Mouse (Mus musculus): ENCODE measurements at regions not wholly inside any gene's neighbourhood (a gene's known extent, or its start where the extent isn't known, plus 50 kb on each side); places are given as distances from the start of the nearest gene placed in this dataset.

GRCm38 (mm10) chr1:38739018-38739417 is 74.3 kb upstream of the Aff3 start:
- no peak for DNase-seq

GRCm38 (mm10) chr1:38735768-38736167 is 71.0 kb upstream of the Aff3 start:
- DNase-seq = peak; percentile 29

GRCm38 (mm10) chr1:38733201-38733600 is 68.4 kb upstream of the Aff3 start:
- DNase-seq = no peak

GRCm38 (mm10) chr1:38729977-38730782 is 65.4 kb upstream of the Aff3 start:
- DNase-seq = no peak

- no peak for DNase-seq
These were observed 61.0 kb upstream of the Aff3 start for GRCm38 (mm10) chr1:38725805-38726204.

- DNase-seq = no peak
These were observed 59.9 kb upstream of the Aff3 start for GRCm38 (mm10) chr1:38724631-38725030.

- DNase-seq = no peak
These were observed 57.4 kb upstream of the Aff3 start for GRCm38 (mm10) chr1:38722155-38722554.

- no peak for DNase-seq
These were observed 55.5 kb upstream of the Aff3 start for GRCm38 (mm10) chr1:38720287-38720686.

GRCm38 (mm10) chr1:38715621-38716020 is 50.9 kb upstream of the Aff3 start:
- no peak for DNase-seq
